Mouse (Mus musculus): ENCODE measurements around the gene Pex3. TPM values are rescaled to one million over a fixed set of nuclear protein-coding genes. Genes with fewer than 3 reads are reported as not detected.
"Not testable (repeated sequence)": the region's sequence is repeated elsewhere in the genome, so short reads cannot be mapped to it uniquely, and the experiment has no call there.

The Pex3 gene
- total RNA-seq, 2 experiments from 2014 or later, result 22.7 to 29.1 TPM

GRCm38 (mm10) chr10:13553498-13553985 is 600 bp upstream of the Pex3 start:
- intact Hi-C loops (cut with DNase I), result no loop called here
- DNase-seq (ENCODE audit: low spot score in 2 of 2), result no peak

GRCm38 (mm10) chr10:13541721-13542120 is 11.2 kb downstream of the Pex3 start:
- intact Hi-C loops (cut with DNase I), result no loop called here
- no peak for DNase-seq (ENCODE audit: low spot score in 2 of 2)

GRCm38 (mm10) chr10:13539769-13540333 is 13.1 kb downstream of the Pex3 start:
- intact Hi-C loops (cut with DNase I), result no loop called here
- DNase-seq (ENCODE audit: low spot score in 2 of 2), result no peak

DNA sequence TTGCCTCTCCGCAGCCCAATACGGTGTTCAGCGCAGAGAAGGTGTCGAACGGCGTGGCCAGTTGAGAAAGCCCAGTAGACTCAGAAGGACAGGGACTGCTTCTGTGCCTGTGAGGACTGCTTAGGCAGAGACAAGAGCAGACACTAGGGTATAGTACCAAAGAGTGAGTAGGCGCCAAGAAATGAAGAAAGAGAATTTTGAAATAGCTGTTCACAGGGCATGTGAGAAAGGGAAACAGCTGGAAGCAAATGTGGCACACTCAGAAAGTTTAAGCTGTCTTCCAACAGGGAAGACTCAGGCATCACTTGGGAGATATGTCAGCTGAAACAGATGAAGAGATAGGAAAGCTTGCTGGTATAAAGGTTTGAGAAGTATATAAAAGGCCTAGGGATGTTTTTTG is 16.2 kb downstream of the Pex3 start:
- DNase-seq (ENCODE audit: low spot score in 2 of 2), result no peak
- intact Hi-C loops (cut with DNase I), result no loop called here

DNA sequence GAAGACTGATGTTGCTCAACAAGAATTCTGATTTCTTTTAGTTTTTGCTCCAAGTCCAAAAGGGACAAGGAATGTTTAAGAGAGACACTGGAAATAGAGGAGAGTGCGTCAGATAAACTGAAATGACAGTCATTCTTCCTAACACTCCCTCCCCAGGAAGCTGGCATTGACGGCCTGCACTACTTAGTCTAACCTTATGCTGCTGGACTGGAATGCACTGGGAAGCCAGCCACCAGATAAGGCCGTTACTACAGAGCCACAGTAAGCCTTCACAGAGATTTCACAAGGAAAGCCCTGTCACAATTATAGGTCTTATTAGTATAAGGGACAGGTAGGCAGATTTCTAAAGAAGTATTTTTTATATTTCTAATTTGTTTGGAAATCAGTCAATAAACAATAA is 18.2 kb downstream of the Pex3 start:
- intact Hi-C loops (cut with DNase I), result no loop called here
- DNase-seq (ENCODE audit: low spot score in 2 of 2), result no peak

DNA sequence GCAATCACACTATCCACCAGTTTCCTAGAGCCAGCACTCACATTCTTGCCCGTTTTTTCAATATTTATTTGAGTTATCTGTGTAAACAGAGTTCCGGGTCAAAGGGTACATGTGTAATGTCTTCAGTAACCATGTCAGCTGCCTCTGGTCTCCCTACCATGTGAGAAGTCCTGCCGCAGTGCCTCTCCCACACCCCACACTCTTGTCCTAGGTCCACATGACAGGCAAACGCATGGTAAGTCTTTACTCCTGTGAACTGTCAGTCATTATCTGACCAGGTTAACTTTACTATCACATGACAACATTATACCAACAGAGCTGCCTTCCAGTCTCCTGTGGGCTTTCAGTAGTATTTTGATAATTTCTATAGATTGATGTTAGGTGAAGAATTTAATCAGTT is 24.8 kb downstream of the Pex3 start:
- intact Hi-C loops (cut with DNase I), result no loop called here
- DNase-seq (ENCODE audit: low spot score in 2 of 2), result no peak

DNA sequence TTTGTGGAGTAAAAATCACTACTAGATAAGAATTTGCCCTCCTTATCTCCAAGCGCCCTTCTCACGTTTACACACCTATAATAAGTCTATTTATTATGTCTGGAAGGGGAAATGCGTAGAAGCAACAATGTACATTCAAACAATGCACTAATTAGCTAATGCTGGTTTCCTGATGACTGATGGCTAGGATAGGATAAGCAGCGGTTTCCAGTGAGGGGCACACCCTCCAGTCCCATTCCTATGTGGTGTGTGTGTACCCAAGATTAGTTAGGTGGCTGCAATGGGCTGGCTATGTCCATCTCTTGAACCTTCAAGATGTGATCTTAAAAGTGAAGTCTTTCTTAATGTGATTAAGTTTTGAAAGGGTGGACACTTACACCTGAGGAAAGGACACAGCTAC is 31.1 kb downstream of the Pex3 start:
- no peak for DNase-seq (ENCODE audit: low spot score in 2 of 2)
- intact Hi-C loops (cut with DNase I), result no loop called here

- intact Hi-C loops (cut with DNase I), result loop anchor here (5.0 kb wide), 1 partner anchor 485 kb away; no protein-coding TSS in a partner anchor
- no peak for DNase-seq (ENCODE audit: low spot score in 2 of 2)
These were observed 50.6 kb downstream of the Pex3 start for GRCm38 (mm10) chr10:13502371-13502770.

DNA sequence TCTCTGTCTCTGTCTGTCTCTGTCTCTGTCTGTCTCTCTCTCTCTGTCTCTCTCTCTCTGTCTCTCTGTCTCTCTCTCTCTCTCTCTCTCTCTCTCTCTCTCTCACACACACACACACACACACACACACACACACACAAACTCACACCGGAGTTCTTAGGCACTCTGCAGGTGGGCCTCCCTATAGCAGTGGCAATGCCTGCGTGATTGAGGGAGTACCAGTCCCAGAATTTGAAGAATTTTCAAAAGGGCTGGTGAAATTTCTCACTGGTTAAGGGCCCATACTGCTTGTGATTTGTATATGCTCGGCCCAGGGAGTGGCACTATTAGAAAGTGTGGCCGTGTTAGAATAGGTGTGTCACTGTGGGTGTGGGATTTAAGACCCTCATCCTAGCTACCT is 51.4 kb downstream of the Pex3 start:
- not testable (repeated sequence) for DNase-seq (ENCODE audit: low spot score in 2 of 2)
- intact Hi-C loops (cut with DNase I), result loop anchor here (5.0 kb wide), 1 partner anchor 484 kb away; no protein-coding TSS in a partner anchor

DNA sequence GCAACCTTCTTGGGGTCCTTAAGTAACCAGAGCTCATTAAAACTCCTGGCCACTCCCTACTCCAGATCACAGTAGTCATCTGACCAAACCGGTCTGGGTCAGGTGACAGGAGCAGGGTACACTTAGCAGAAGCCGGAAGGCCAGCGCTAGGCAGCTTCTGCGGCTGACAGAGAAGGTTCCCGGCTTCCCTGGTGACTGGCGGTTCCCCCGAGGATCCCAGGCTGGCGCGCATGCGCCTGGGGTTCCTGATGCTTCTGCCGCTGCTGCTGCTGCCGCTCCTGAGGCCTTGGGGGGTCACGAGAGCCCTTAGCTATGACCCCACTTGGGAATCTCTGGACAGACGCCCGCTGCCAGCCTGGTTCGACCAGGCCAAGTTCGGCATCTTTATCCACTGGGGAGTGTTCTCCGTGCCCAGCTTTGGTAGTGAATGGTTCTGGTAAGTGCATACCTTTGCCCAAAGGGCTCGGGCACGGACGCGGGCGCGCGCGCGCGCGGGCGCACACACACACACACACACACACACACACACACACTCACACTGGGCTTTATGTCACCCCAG is 51.9 kb downstream of the Pex3 start:
- DNase-seq (ENCODE audit: low spot score in 2 of 2), result peak; percentile 86
- intact Hi-C loops (cut with DNase I), result loop anchor here (5.0 kb wide), 1 partner anchor 484 kb away; no protein-coding TSS in a partner anchor

GRCm38 (mm10) chr10:13500473-13500872 is 52.5 kb downstream of the Pex3 start:
- intact Hi-C loops (cut with DNase I), result loop anchor here (5.0 kb wide), 1 partner anchor 483 kb away; no protein-coding TSS in a partner anchor

GRCm38 (mm10) chr10:13499331-13499730 is 53.6 kb downstream of the Pex3 start, which contains the start of gene Fuca2:
TSS of gene Fuca2 (plus strand) at chr10:13499540.
- intact Hi-C loops (cut with DNase I), result no loop called here
- no peak for DNase-seq (ENCODE audit: low spot score in 2 of 2)

More at GRCm38 (mm10) chr10:13500473-13500872, 52.5 kb downstream of the Pex3 start:
- peak in 1 of 2 experiments; percentile 8 for DNase-seq (ENCODE audit: low spot score in 2 of 2)

GRCm38 (mm10) chr10:13496315-13496714 is 56.6 kb downstream of the Pex3 start:
- DNase-seq (ENCODE audit: low spot score in 2 of 2), result no peak
- intact Hi-C loops (cut with DNase I), result no loop called here

DNA sequence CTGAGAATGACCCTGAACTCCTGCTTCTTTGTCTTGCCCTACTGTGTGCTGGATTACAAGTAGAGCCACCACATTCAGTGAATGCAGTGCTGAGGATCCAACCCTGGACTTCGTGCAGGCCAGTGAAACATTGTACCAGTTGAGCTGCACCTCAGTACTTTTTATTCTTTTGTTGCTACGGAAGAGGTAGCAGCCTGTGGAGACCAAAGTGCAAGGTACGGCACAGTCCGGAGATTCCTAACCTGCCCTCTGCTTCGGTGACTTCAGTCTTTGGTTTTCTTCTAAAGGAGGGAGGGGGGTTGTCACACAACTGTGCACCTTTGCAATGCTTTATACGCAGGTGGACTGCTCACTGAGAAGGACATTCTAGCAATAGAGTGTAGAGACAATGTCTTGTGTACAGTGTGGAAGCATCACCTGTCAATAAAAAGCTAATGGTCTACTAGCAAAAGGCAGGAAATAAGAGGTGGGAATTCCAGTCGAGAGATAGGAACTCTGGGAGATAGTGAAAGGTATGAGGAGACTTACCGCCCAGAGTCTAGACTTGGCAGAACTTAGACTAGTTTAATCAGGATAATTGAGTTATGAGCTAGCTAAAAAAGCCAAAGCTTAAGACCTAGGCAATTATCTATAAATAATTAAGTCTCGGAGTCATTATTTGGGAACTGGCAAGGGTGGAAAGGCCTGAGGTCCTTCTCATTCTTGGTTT is 58.8 kb downstream of the Pex3 start:
- intact Hi-C loops (cut with DNase I), result no loop called here

DNA sequence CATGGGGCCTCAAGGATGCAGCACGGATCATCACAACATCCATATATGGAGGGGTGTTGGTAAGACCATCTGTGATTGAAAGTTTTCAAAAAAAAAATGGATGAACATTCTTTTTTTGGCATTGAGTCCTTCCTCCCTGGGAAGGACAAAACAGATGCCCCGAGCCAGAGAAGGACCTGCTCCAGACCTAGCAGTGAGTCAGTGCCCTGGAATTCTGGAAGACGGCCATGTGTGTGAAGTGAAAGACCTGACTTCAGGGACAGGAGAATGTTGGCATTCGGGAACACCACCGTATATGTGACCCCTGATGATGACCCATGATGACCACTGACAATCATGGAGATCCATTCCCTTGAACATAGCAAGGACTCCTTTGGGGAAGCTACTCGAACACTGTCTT is 63.3 kb downstream of the Pex3 start:
- DNase-seq (ENCODE audit: low spot score in 2 of 2), result no peak
- intact Hi-C loops (cut with DNase I), result no loop called here

More for the DNA sequence above, 58.8 kb downstream of the Pex3 start:
- no peak for DNase-seq (ENCODE audit: low spot score in 2 of 2)

DNA sequence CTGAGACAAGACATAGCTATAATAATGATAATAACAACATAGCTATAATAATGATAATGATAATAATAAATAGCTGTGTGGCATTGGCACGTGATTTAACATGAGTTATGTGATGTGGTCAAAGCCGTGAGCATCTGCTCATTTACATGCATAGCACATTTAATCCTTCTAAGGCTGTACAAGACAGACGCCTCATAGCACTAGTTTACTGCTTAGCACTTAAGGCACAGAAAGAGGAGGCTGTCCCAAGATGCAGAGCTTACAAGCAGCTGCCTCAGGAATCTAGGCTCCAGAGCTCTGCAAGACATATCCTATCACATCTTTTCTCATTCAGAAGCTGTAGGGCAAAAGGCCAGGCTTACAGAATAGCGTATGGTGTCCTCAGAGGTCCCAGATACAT is 67.0 kb downstream of the Pex3 start:
- peak in 1 of 2 experiments; percentile 41 for DNase-seq (ENCODE audit: low spot score in 2 of 2)
- intact Hi-C loops (cut with DNase I), result no loop called here

DNA sequence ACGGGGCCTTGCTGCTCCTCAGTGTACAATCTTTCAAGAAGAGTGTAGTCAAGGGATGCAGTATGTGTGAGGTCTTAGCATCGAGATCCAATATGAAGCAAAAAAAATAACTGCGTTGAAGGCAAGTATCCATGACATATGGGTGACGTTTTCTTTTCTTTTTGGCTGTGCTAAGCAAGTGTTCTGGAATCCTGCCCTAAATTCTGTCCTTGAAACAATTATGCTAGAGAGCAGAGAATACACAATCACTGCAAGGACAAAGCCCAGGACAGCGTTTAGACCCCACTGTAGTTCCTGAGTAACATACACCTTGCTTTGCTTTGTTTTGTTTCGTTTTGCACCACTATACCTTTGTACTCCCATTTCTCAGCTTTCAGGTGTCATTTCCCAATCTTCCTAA is 73.6 kb downstream of the Pex3 start:
- intact Hi-C loops (cut with DNase I), result no loop called here
- DNase-seq (ENCODE audit: low spot score in 2 of 2), result no peak

GRCm38 (mm10) chr10:13475121-13475520 is 77.8 kb downstream of the Pex3 start:
- intact Hi-C loops (cut with DNase I), result no loop called here
- DNase-seq (ENCODE audit: low spot score in 2 of 2), result peak in 1 of 2 experiments; percentile 23

DNA sequence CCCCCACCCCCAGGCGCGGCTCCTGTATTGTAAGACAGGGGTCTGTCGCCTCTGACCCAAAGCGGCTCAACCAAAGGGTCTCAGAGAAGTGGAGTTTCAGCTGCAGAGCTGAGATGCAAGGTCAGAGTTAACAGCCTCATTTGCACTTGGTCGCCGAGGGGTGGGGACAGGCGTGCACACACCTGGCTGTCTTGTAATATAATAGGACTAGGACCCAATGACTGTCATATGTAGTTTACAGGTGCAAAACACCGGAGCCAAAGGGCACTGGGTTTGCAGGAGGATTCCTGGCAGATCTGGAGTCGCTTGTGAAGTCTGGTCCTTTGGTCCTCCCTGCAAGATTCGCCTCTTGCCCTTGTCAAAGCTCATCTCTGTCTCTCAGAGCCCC is 78.4 kb downstream of the Pex3 start:
- DNase-seq (ENCODE audit: low spot score in 2 of 2), result no peak
- intact Hi-C loops (cut with DNase I), result no loop called here
